Mouse (Mus musculus) B cell, adult (primary cell): ENCODE measurements around the gene Cybb. TPM values are rescaled to one million over a fixed set of nuclear protein-coding genes. Genes with fewer than 3 reads are reported as not detected.

Experiments used
- total RNA-seq: library from RNA; stranded (reverse); gene quantifications from 4 replicates; pipeline ENCODE4 v1.2.4, GENCODE M21; 2023; ENCODE audit not compliant: inconsistent age

The Cybb gene
- total RNA-seq, result 412 to 463 TPM (median 435 TPM) in 4 replicates

GRCm38 (mm10) chrX:9487671-9488070, at the start of gene Cybb:
TSS of gene Cybb (minus strand) at chrX:9487771.

Other genes with a start within 250 kb of the Cybb start
- gene Gm14862, start 230.9 kb downstream of the Cybb start, total RNA-seq, result not detected in 4 replicates
- gene Xk, start 215.0 kb downstream of the Cybb start, total RNA-seq, result 3.6 to 5.1 TPM (median 4.5 TPM) in 4 replicates
- 1.1 to 1.5 TPM in 2 of 4 replicates, not detected in the others for gene H2al1m, start 204.0 kb downstream of the Cybb start, total RNA-seq
- gene H2al1k, start 137.1 kb downstream of the Cybb start, total RNA-seq, result not detected in 4 replicates
- gene H2al1o, start 84.6 kb upstream of the Cybb start, total RNA-seq, result not detected in 4 replicates
- 36.4 to 46.3 TPM (median 43.7 TPM) in 4 replicates for gene Dynlt3, start 175.2 kb upstream of the Cybb start, total RNA-seq